ENCODE assay signal across 17 mouse cellular contexts in the genomic region with DNA sequence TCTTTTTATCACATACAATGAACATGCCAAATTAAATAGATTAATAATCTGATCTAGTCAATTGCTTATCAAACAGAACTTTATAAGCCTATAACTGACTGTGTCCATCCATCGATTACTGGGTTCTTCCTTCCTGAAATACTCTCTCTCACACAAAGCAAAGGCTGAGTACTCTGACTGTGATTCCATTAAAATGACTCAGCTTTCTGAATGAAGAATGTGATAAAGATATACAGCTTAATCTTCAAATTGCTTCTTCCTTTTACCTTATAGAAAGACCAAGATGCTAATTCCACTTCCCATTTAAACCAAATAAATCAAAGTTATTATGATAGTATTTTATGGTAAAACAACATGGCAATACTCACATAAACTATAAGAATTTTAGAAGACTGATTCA.
DNase-seq lines count a peak whose midpoint lies in the region; ATAC-seq and TF ChIP-seq lines count a peak whose summit lies in the region.
"Had no signal": no experiment of that assay in that cellular context is flagged by ENCODE, and none has a peak within 500 bp of the region (broad histone marks: within the 10 kb centered on the region; RNA-seq: fewer than 3 reads in every experiment).

No protein-coding gene starts in this region.

- TF ChIP-seq CTCF in hindbrain, postnatal 0 days (IDR thresholded peaks at IDR 0.05; ENCODE audit: low read depth): no peak
- no peak for TF ChIP-seq CTCF in MEL (IDR thresholded peaks at IDR 0.05 in 2 of 3, conservative IDR thresholded peaks at IDR 0.05 in 1 of 3; ENCODE audit: control insufficient read depth in 1 of 3, insufficient read depth in 1 of 3, low read depth in 2 of 3, low read length in 3 of 3, poor library complexity in 1 of 3, severe bottlenecking in 1 of 3)

- H3K79me2 ChIP-seq in MEL (ENCODE audit: control insufficient read depth, insufficient read depth, low read length, poor library complexity): no peaks in the 10 kb centered on the region
- peaks cover 25% of the 10 kb centered on the region for H3K79me2 ChIP-seq in myocyte (ENCODE audit: control insufficient read depth, insufficient read depth)

- no peak overlapping the region for H3K4me3 ChIP-seq in hindbrain, embryonic 14.5 days (replicated peaks; ENCODE audit: low read length)
- H3K4me3 ChIP-seq in hindbrain, postnatal 0 days (ENCODE audit: low read length): no peak overlapping the region
- no peak overlapping the region for H3K4me3 ChIP-seq in midbrain, embryonic 12.5 days
- no peak overlapping the region for H3K4me3 ChIP-seq in midbrain, embryonic 16.5 days (ENCODE audit: low read depth, low read length)
- H3K4me3 ChIP-seq in MEL (ENCODE audit: control insufficient read depth in 1 of 2, insufficient read depth in 1 of 2, low read depth in 2 of 2, low read length in 2 of 2) (no peak overlapping the region), myocyte (no peak overlapping the region)
- H3K4me3 ChIP-seq: embryonic facial prominence, embryonic 10.5 days; heart, embryonic 12.5 days; hindbrain, embryonic 10.5 days; hindbrain, embryonic 15.5 days had no signal

- TF ChIP-seq RAD21 in MEL (IDR thresholded peaks at IDR 0.05; ENCODE audit: low read depth, low read length): no peak

- 0 out of 2 replicates have a peak, but pooled peaks cover 5% of the 10 kb centered on the region for H3K36me3 ChIP-seq in hindbrain, embryonic 14.5 days (replicated peaks; ENCODE audit: control insufficient read depth, insufficient read depth)
- no peaks in the 10 kb centered on the region for H3K36me3 ChIP-seq in hindbrain, postnatal 0 days (ENCODE audit: insufficient read depth, low read length)
- H3K36me3 ChIP-seq in midbrain, embryonic 12.5 days: no peaks in the 10 kb centered on the region
- H3K36me3 ChIP-seq in midbrain, embryonic 16.5 days (ENCODE audit: control insufficient read depth, insufficient read depth, low read length): no peaks in the 10 kb centered on the region
- peaks cover 0 to 20% of the 10 kb centered on the region in 2 experiments; a peak in 2 of 4 replicates for H3K36me3 ChIP-seq in MEL (ENCODE audit: control insufficient read depth in 1 of 2, insufficient read depth in 2 of 2, low read length in 2 of 2)
- H3K36me3 ChIP-seq in myocyte (ENCODE audit: control insufficient read depth, insufficient read depth): no peaks in the 10 kb centered on the region
- H3K36me3 ChIP-seq: heart, embryonic 12.5 days; hindbrain, embryonic 15.5 days had no signal

- H3K27me3 ChIP-seq in hindbrain, embryonic 14.5 days (ENCODE audit: control insufficient read depth, insufficient read depth, low read length): no peaks in the 10 kb centered on the region
- H3K27me3 ChIP-seq in hindbrain, postnatal 0 days (ENCODE audit: insufficient read depth, low read length): no peaks in the 10 kb centered on the region
- H3K27me3 ChIP-seq in midbrain, embryonic 12.5 days: no peaks in the 10 kb centered on the region
- no peaks in the 10 kb centered on the region for H3K27me3 ChIP-seq in midbrain, embryonic 16.5 days (ENCODE audit: control insufficient read depth, insufficient read depth, low read depth, low read length)
- H3K27me3 ChIP-seq in MEL (ENCODE audit: control insufficient read depth in 1 of 2, insufficient read depth in 2 of 2, low read length in 2 of 2): no peaks in the 10 kb centered on the region
- H3K27me3 ChIP-seq in myocyte (ENCODE audit: control insufficient read depth, insufficient read depth, insufficient read length): no peaks in the 10 kb centered on the region
- H3K27me3 ChIP-seq: heart, embryonic 12.5 days; hindbrain, embryonic 15.5 days had no signal

- no peak overlapping the region for H3K4me2 ChIP-seq in hindbrain, embryonic 14.5 days (replicated peaks)
- no peak overlapping the region for H3K4me2 ChIP-seq in hindbrain, postnatal 0 days (ENCODE audit: low read depth, low read length)
- no peak overlapping the region for H3K4me2 ChIP-seq in midbrain, embryonic 12.5 days (replicated peaks)
- no peak overlapping the region for H3K4me2 ChIP-seq in midbrain, embryonic 16.5 days (ENCODE audit: low read length)
- H3K4me2 ChIP-seq in myocyte (ENCODE audit: low read depth): peak overlapping the region; percentile 30
- H3K4me2 ChIP-seq: heart, embryonic 12.5 days; hindbrain, embryonic 15.5 days had no signal

- peaks cover 13% of the 10 kb centered on the region for H3K4me1 ChIP-seq in hindbrain, embryonic 14.5 days (replicated peaks; ENCODE audit: control insufficient read depth, insufficient read depth, low read length)
- H3K4me1 ChIP-seq in hindbrain, postnatal 0 days (ENCODE audit: insufficient read depth, low read length): peaks cover 10% of the 10 kb centered on the region
- H3K4me1 ChIP-seq in midbrain, embryonic 12.5 days: peaks cover 13% of the 10 kb centered on the region
- peaks cover 8% of the 10 kb centered on the region for H3K4me1 ChIP-seq in midbrain, embryonic 16.5 days (ENCODE audit: control insufficient read depth, insufficient read depth, low read length)
- peaks cover 8 to 13% of the 10 kb centered on the region in 2 experiments for H3K4me1 ChIP-seq in MEL (ENCODE audit: control insufficient read depth in 1 of 2, insufficient read depth in 2 of 2, low read length in 2 of 2)

- H3K27ac ChIP-seq in hindbrain, embryonic 14.5 days: peak overlapping the region; percentile 6; the same call in 1 of the 2 replicates
- no peak overlapping the region for H3K27ac ChIP-seq in hindbrain, postnatal 0 days
- 0 out of 2 replicates have a peak overlapping the region, but pooled peaks have one; percentile 52 for H3K27ac ChIP-seq in midbrain, embryonic 12.5 days (replicated peaks)
- H3K27ac ChIP-seq in midbrain, embryonic 16.5 days (ENCODE audit: low read length): no peak overlapping the region
- H3K27ac ChIP-seq in MEL (ENCODE audit: control insufficient read depth, low read depth, low read length): no peak overlapping the region
- H3K27ac ChIP-seq: embryonic facial prominence, embryonic 10.5 days; hindbrain, embryonic 10.5 days had no signal

- no peak overlapping the region for H3ac ChIP-seq in myocyte (ENCODE audit: control insufficient read depth, insufficient read length)

- no peak for ATAC-seq in hindbrain, embryonic 14.5 days (ENCODE audit: low FRiP score)
- ATAC-seq in hindbrain, postnatal 0 days: no peak
- no peak for ATAC-seq in midbrain, embryonic 12.5 days (ENCODE audit: low FRiP score, low read depth)
- ATAC-seq in midbrain, embryonic 16.5 days: no peak
- ATAC-seq: CD4-positive, CD25-positive, alpha-beta regulatory T cell, adult 4 months; inflammation-experienced regulatory T-cells, adult 6 months had no signal

- no peaks in the 10 kb centered on the region for H3K9me3 ChIP-seq in hindbrain, embryonic 14.5 days (ENCODE audit: control insufficient read depth, low read length)
- H3K9me3 ChIP-seq in hindbrain, postnatal 0 days (ENCODE audit: low read length): no peaks in the 10 kb centered on the region
- H3K9me3 ChIP-seq in midbrain, embryonic 12.5 days: no peaks in the 10 kb centered on the region
- H3K9me3 ChIP-seq in midbrain, embryonic 16.5 days (replicated peaks; ENCODE audit: control insufficient read depth, low read length, poor library complexity, severe bottlenecking): no peaks in the 10 kb centered on the region
- H3K9me3 ChIP-seq in MEL (replicated peaks; ENCODE audit: insufficient read depth, low read length): no peaks in the 10 kb centered on the region
- H3K9me3 ChIP-seq: embryonic facial prominence, embryonic 10.5 days; heart, embryonic 12.5 days; hindbrain, embryonic 15.5 days had no signal

- TF ChIP-seq POLR2A in MEL (IDR thresholded peaks at IDR 0.05; ENCODE audit: control insufficient read depth in 1 of 2, insufficient read depth in 1 of 2, low read depth in 1 of 2, low read length in 2 of 2, poor library complexity in 1 of 2) (no peak), myocyte (IDR thresholded peaks at IDR 0.05; ENCODE audit: insufficient read length, low read depth) (no peak)

- no peak for DNase-seq in hindbrain, embryonic 14.5 days (ENCODE audit: low spot score)
- no peak for DNase-seq in hindbrain, postnatal 0 days (ENCODE audit: low spot score)
- no peak for DNase-seq in MEL (ENCODE audit: low read depth, low spot score)
- DNase-seq in heart, adult 8-10 months (ENCODE audit: low spot score): no peak
- DNase-seq: adrenal gland, postnatal 25 days; B cell, adult 2 months; gastrocnemius, postnatal 36 days; kidney, adult 11 months had no signal

- TF ChIP-seq EP300 in MEL (IDR thresholded peaks at IDR 0.05; ENCODE audit: low read depth in 1 of 2, low read length in 2 of 2): peak in 1 of 2 experiments; percentile 19; a peak in 1 of 4 replicates

- no peak overlapping the region for H3K9ac ChIP-seq in hindbrain, embryonic 14.5 days
- H3K9ac ChIP-seq in hindbrain, postnatal 0 days (replicated peaks; ENCODE audit: low read length): no peak overlapping the region
- H3K9ac ChIP-seq in midbrain, embryonic 12.5 days (replicated peaks): no peak overlapping the region
- H3K9ac ChIP-seq in midbrain, embryonic 16.5 days (ENCODE audit: low read depth, low read length): no peak overlapping the region
- no peak overlapping the region for H3K9ac ChIP-seq in MEL (ENCODE audit: control insufficient read depth, low read depth, low read length, poor library complexity, severe bottlenecking)
- H3K9ac ChIP-seq: heart, embryonic 12.5 days; hindbrain, embryonic 15.5 days had no signal

- 46% methylated on average over 1 of the region's 1 CpGs for WGBS in hindbrain, embryonic 14.5 days
- WGBS in hindbrain, postnatal 0 days: 59% methylated on average over 1 of the region's 1 CpGs
- WGBS in midbrain, embryonic 12.5 days: 63% methylated on average over 1 of the region's 1 CpGs
- 46% methylated on average over 1 of the region's 1 CpGs for WGBS in midbrain, embryonic 16.5 days

TF ChIP-seq in MEL, 35 proteins besides CTCF, POLR2A, EP300 and RAD21:
- no peak for TF ChIP-seq ZNF384 (IDR thresholded peaks at IDR 0.05; ENCODE audit: low read depth, low read length)
- TF ChIP-seq RCOR1 (IDR thresholded peaks at IDR 0.05; ENCODE audit: low read depth, low read length): peak; percentile 83

TF ChIP-seq in myocyte, 11 proteins besides CTCF, POLR2A, EP300 and RAD21:
- TF ChIP-seq MAX (IDR thresholded peaks at IDR 0.05; ENCODE audit: low read depth): no peak
- TF ChIP-seq MYOG (IDR thresholded peaks at IDR 0.05; ENCODE audit: control insufficient read depth in 1 of 3, insufficient read depth in 1 of 3, insufficient read length in 2 of 3, low read depth in 2 of 3): no peak
- no peak for TF ChIP-seq MYOD1 (IDR thresholded peaks at IDR 0.05; ENCODE audit: control insufficient read depth in 1 of 3, insufficient read length in 2 of 3, low read depth in 2 of 3)
- no peak for TF ChIP-seq TCF3 (IDR thresholded peaks at IDR 0.05; ENCODE audit: insufficient read length, low read depth)
- no peak for TF ChIP-seq E2F4 (IDR thresholded peaks at IDR 0.05; ENCODE audit: insufficient read depth)
- TF ChIP-seq REST (IDR thresholded peaks at IDR 0.05; ENCODE audit: insufficient read depth, insufficient read length): no peak

Comparison
In these comparisons a context has a peak if more than half of its experiments do, and no peak if none do; other contexts are left out.
1. H3K27ac ChIP-seq: peak in hindbrain, embryonic 14.5 days (single experiment) and midbrain, embryonic 12.5 days (single experiment); none in hindbrain, postnatal 0 days (single experiment), midbrain, embryonic 16.5 days (single experiment) and MEL (single experiment).